Mouse (Mus musculus) left cerebral cortex, postnatal 4 days (tissue): ENCODE measurements around the gene Homer2. TPM values are rescaled to one million over a fixed set of nuclear protein-coding genes. Genes with fewer than 3 reads are reported as not detected.

Experiments
- DNase-seq: peaks from one replicate; pipeline ENCODE4 v3.0.0-alpha.2; 2022
- intact Hi-C: fragments of 180-260 bp; cut with DNase I; formaldehyde crosslinking; loops from one replicate; pipeline ENCODE4 v1.15.1; 2025
- total RNA-seq, 2 experiments: library from RNA; stranded (reverse); gene quantifications; 2 replicates each; pipeline ENCODE4 v1.2.3; 2021

The Homer2 gene
- total RNA-seq = 10 to 100 TPM; 51.8 to 54.3 TPM

- intact Hi-C loops = loop anchor here (2.0 kb wide), 1 partner anchor 49 kb away; no protein-coding TSS in a partner anchor
These were observed at the start of gene Homer2 for GRCm38 (mm10) chr7:81707471-81708140. Gene Homer2, minus strand, starts transcription at chr7:81707527.

GRCm38 (mm10) chr7:81747956-81748355, 40.6 kb upstream of the Homer2 start:
- intact Hi-C loops = no loop called here
- no peak for DNase-seq

More at GRCm38 (mm10) chr7:81707471-81708140, at the start of gene Homer2:
- DNase-seq = peak; percentile 56

GRCm38 (mm10) chr7:81744145-81744544, 36.8 kb upstream of the Homer2 start:
- DNase-seq = peak; percentile 48
- intact Hi-C loops = no loop called here

GRCm38 (mm10) chr7:81740010-81740409, 32.7 kb upstream of the Homer2 start:
- intact Hi-C loops = no loop called here
- DNase-seq = no peak

GRCm38 (mm10) chr7:81738720-81739385, 31.5 kb upstream of the Homer2 start:
- intact Hi-C loops = no loop called here
- DNase-seq = no peak

- intact Hi-C loops = no loop called here
These were observed 28.1 kb upstream of the Homer2 start for GRCm38 (mm10) chr7:81735300-81736048.

GRCm38 (mm10) chr7:81732183-81733089, 25.1 kb upstream of the Homer2 start:
- no peak for DNase-seq
- intact Hi-C loops = no loop called here

More at GRCm38 (mm10) chr7:81735300-81736048, 28.1 kb upstream of the Homer2 start:
- DNase-seq = no peak

GRCm38 (mm10) chr7:81731181-81731651, 23.9 kb upstream of the Homer2 start:
- intact Hi-C loops = no loop called here
- DNase-seq = no peak

GRCm38 (mm10) chr7:81729787-81730186, 22.5 kb upstream of the Homer2 start:
- intact Hi-C loops = no loop called here

GRCm38 (mm10) chr7:81727716-81728115, 20.4 kb upstream of the Homer2 start:
- intact Hi-C loops = no loop called here

More at GRCm38 (mm10) chr7:81729787-81730186, 22.5 kb upstream of the Homer2 start:
- DNase-seq = no peak

GRCm38 (mm10) chr7:81726728-81727005, 19.3 kb upstream of the Homer2 start:
- no peak for DNase-seq
- intact Hi-C loops = no loop called here

More at GRCm38 (mm10) chr7:81727716-81728115, 20.4 kb upstream of the Homer2 start:
- DNase-seq = no peak

GRCm38 (mm10) chr7:81725986-81726727, 18.8 kb upstream of the Homer2 start:
- intact Hi-C loops = no loop called here
- no peak for DNase-seq

GRCm38 (mm10) chr7:81723851-81724250, 16.5 kb upstream of the Homer2 start:
- intact Hi-C loops = no loop called here
- no peak for DNase-seq

- intact Hi-C loops = no loop called here
These were observed 13.9 kb upstream of the Homer2 start for GRCm38 (mm10) chr7:81721271-81721670.

GRCm38 (mm10) chr7:81719216-81719661, 11.9 kb upstream of the Homer2 start:
- intact Hi-C loops = no loop called here
- no peak for DNase-seq

More at GRCm38 (mm10) chr7:81721271-81721670, 13.9 kb upstream of the Homer2 start:
- DNase-seq = peak; percentile 16

GRCm38 (mm10) chr7:81718657-81719056, 11.3 kb upstream of the Homer2 start:
- DNase-seq = no peak
- intact Hi-C loops = no loop called here

- intact Hi-C loops = no loop called here
- DNase-seq = no peak
These were observed 2.8 kb upstream of the Homer2 start for GRCm38 (mm10) chr7:81710166-81710565.

GRCm38 (mm10) chr7:81708165-81708564, 838 bp upstream of the Homer2 start:
- no peak for DNase-seq
- intact Hi-C loops = loop anchor here (2.0 kb wide), 1 partner anchor 49 kb away; no protein-coding TSS in a partner anchor
